Comparison of ENCODE assay signal across 9 mouse cellular contexts in genomic region chr19:23447988-23448497, GRCm38 (mm10). TPM values are rescaled to one million over a fixed set of nuclear protein-coding genes. Genes with fewer than 3 reads are reported as not detected.
DNase-seq lines count a peak whose midpoint lies in the region; ATAC-seq lines count a peak whose summit lies in the region.
"Had no signal": no experiment of that assay in that cellular context is flagged by ENCODE, and none has a peak within 500 bp of the region (broad histone marks: within the 10 kb centered on the region; RNA-seq: fewer than 3 reads in every experiment).

Gene Mamdc2, minus strand, starts transcription at chr19:23448442.

- H3K9me3 ChIP-seq in embryonic facial prominence, embryonic 14.5 days (ENCODE audit: control insufficient read depth, low read length) = peaks cover 7% of the 10 kb centered on the region
- H3K9me3 ChIP-seq in hindbrain, embryonic 10.5 days = no peaks in the 10 kb centered on the region
- H3K9me3 ChIP-seq in liver, embryonic 11.5 days (ENCODE audit: control insufficient read depth, low read length) = peaks cover 3% of the 10 kb centered on the region; the same call in 1 of the 2 replicates
- H3K9me3 ChIP-seq in midbrain, embryonic 15.5 days = no peaks in the 10 kb centered on the region; the same call in 1 of the 2 replicates
- H3K9me3 ChIP-seq: G1E had no signal

- no peak within 1 kb of the TSS for H3K27ac ChIP-seq in embryonic facial prominence, embryonic 14.5 days (replicated peaks; ENCODE audit: low read depth, low read length)
- H3K27ac ChIP-seq in hindbrain, embryonic 10.5 days = peak within 1 kb of the TSS; percentile 75
- no peak within 1 kb of the TSS for H3K27ac ChIP-seq in liver, embryonic 11.5 days (ENCODE audit: low read depth, low read length)
- H3K27ac ChIP-seq in midbrain, embryonic 15.5 days = no peak within 1 kb of the TSS

- H3K27me3 ChIP-seq in embryonic facial prominence, embryonic 14.5 days (replicated peaks; ENCODE audit: control insufficient read depth, insufficient read depth, low read length) = no peaks in the 10 kb centered on the region
- H3K27me3 ChIP-seq in hindbrain, embryonic 10.5 days (ENCODE audit: insufficient read depth, poor library complexity, severe bottlenecking) = peaks cover 34% of the 10 kb centered on the region
- 0 out of 2 replicates have a peak, but pooled peaks cover 3% of the 10 kb centered on the region for H3K27me3 ChIP-seq in liver, embryonic 11.5 days (replicated peaks; ENCODE audit: control insufficient read depth, insufficient read depth, low read length)
- H3K27me3 ChIP-seq in midbrain, embryonic 15.5 days (replicated peaks) = no peaks in the 10 kb centered on the region

- ATAC-seq in embryonic facial prominence, embryonic 14.5 days (ENCODE audit: low read depth) = peak; percentile 56; the same call in 1 of the 2 replicates
- no peak; the same call in 1 of the 2 replicates for ATAC-seq in liver, embryonic 11.5 days (replicated peaks; ENCODE audit: low FRiP score)
- ATAC-seq in midbrain, embryonic 15.5 days (replicated peaks) = peak; percentile 75

- H3K36me3 ChIP-seq in embryonic facial prominence, embryonic 14.5 days (ENCODE audit: control insufficient read depth, insufficient read depth, low read length) = no peaks in the 10 kb centered on the region
- no peaks in the 10 kb centered on the region for H3K36me3 ChIP-seq in hindbrain, embryonic 10.5 days
- H3K36me3 ChIP-seq in liver, embryonic 11.5 days (ENCODE audit: control insufficient read depth, insufficient read depth, low read length) = no peaks in the 10 kb centered on the region
- H3K36me3 ChIP-seq in midbrain, embryonic 15.5 days (replicated peaks) = no peaks in the 10 kb centered on the region
- H3K36me3 ChIP-seq: G1E had no signal

- H3K4me2 ChIP-seq in embryonic facial prominence, embryonic 14.5 days (ENCODE audit: low read depth, low read length) = peak within 1 kb of the TSS; percentile 97
- H3K4me2 ChIP-seq in liver, embryonic 11.5 days = peak within 1 kb of the TSS; percentile 75
- peak within 1 kb of the TSS; percentile 81 for H3K4me2 ChIP-seq in midbrain, embryonic 15.5 days

- H3K4me3 ChIP-seq in embryonic facial prominence, embryonic 14.5 days (ENCODE audit: low read depth, low read length) = peak within 1 kb of the TSS; percentile 44
- H3K4me3 ChIP-seq in hindbrain, embryonic 10.5 days = peak within 1 kb of the TSS; percentile 60
- peak within 1 kb of the TSS; percentile 46 for H3K4me3 ChIP-seq in liver, embryonic 11.5 days (ENCODE audit: low read depth, low read length)
- peak within 1 kb of the TSS; percentile 34 for H3K4me3 ChIP-seq in midbrain, embryonic 15.5 days

- H3K9ac ChIP-seq in embryonic facial prominence, embryonic 14.5 days (ENCODE audit: low read depth, low read length) = peak within 1 kb of the TSS; percentile 56
- 0 out of 2 replicates have a peak within 1 kb of the TSS, but pooled peaks have one; percentile 40 for H3K9ac ChIP-seq in liver, embryonic 11.5 days (ENCODE audit: low read depth, low read length)
- peak within 1 kb of the TSS; percentile 31; the same call in 1 of the 2 replicates for H3K9ac ChIP-seq in midbrain, embryonic 15.5 days

- DNase-seq in kidney, adult 18-20 months = peak; percentile 2
- DNase-seq in kidney, adult 9 months = no peak
- DNase-seq in adrenal gland, postnatal 10 days = peak; percentile 19
- DNase-seq in embryonic facial prominence, embryonic 14.5 days (ENCODE audit: low spot score) = peak; percentile 37
- DNase-seq in hindbrain, embryonic 10.5 days (ENCODE audit: low spot score) = no peak
- DNase-seq in liver, embryonic 11.5 days (ENCODE audit: low spot score) = peak; percentile 44
- DNase-seq in MN1 (ENCODE audit: low spot score) = no peak

- 1% methylated on average over 15 of the region's 19 CpGs for WGBS in embryonic facial prominence, embryonic 14.5 days
- 2% methylated on average over 19 of the region's 19 CpGs for WGBS in hindbrain, embryonic 10.5 days
- WGBS in liver, embryonic 11.5 days = 3% methylated on average over 19 of the region's 19 CpGs
- WGBS in midbrain, embryonic 15.5 days = 0% methylated on average over 19 of the region's 19 CpGs

- peaks cover 4% of the 10 kb centered on the region; the same call in 1 of the 2 replicates for H3K4me1 ChIP-seq in embryonic facial prominence, embryonic 14.5 days (ENCODE audit: control insufficient read depth, insufficient read depth, low read length)
- peaks cover 28% of the 10 kb centered on the region for H3K4me1 ChIP-seq in hindbrain, embryonic 10.5 days (replicated peaks)
- H3K4me1 ChIP-seq in liver, embryonic 11.5 days (replicated peaks; ENCODE audit: control insufficient read depth, insufficient read depth, low read length) = no peaks in the 10 kb centered on the region; the same call in 1 of the 2 replicates
- H3K4me1 ChIP-seq in midbrain, embryonic 15.5 days = peaks cover 17% of the 10 kb centered on the region

RNA-seq across cellular contexts. Expression of gene Mamdc2, which starts in this region (rescaled TPM):
- total RNA-seq in adrenal gland, postnatal 10 days (2021) = 1 to 10 TPM; 2.2 to 3.7 TPM
- polyA plus RNA-seq in embryonic facial prominence, embryonic 14.5 days (2014; fragmentation: Nextera tagmentation; extraction: Ambion mirVana) = 5.6 and 7.5 TPM in 2 replicates
- 1.2 and 1.3 TPM in 2 replicates for polyA plus RNA-seq in hindbrain, embryonic 10.5 days (2016; fragmentation: Nextera tagmentation; extraction: Ambion mirVana)
- polyA plus RNA-seq in liver, embryonic 11.5 days (2014; fragmentation: Nextera tagmentation; extraction: Ambion mirVana) = 0.29 and 0.58 TPM in 2 replicates
- polyA plus RNA-seq in midbrain, embryonic 15.5 days (2015; fragmentation: Nextera tagmentation; extraction: Ambion mirVana) = 2.9 and 3.2 TPM in 2 replicates
- polyA plus RNA-seq: G1E had no signal

Comparison
In these comparisons a context has a peak if more than half of its experiments do, and no peak if none do; other contexts are left out.
1. DNase-seq: peak in kidney, adult 18-20 months (single experiment), adrenal gland, postnatal 10 days (single experiment) and embryonic facial prominence, embryonic 14.5 days (single experiment); none in kidney, adult 9 months (single experiment), hindbrain, embryonic 10.5 days (single experiment) and MN1 (single experiment).
2. Peak in DNase-seq, H3K4me3 ChIP-seq, H3K9ac ChIP-seq and H3K4me2 ChIP-seq in liver, embryonic 11.5 days; RNA of the gene not detected or under 1 TPM.
3. Peak in every context shown above with its lines, with median percentiles within 50 percentile points of each other: H3K4me2 ChIP-seq, H3K4me3 ChIP-seq and H3K9ac ChIP-seq.